Mouse (Mus musculus) limb, embryonic 15.5 days (tissue): ENCODE measurements around the gene Cd109. TPM values are rescaled to one million over a fixed set of nuclear protein-coding genes. Genes with fewer than 3 reads are reported as not detected.

Experiments
- polyA plus RNA-seq: library from polyadenylated mRNA; unstranded; fragments of >200 nt; fragmentation: Nextera tagmentation; extraction: Ambion mirVana; gene quantifications from 2 replicates; pipeline ENCODE4 v1.2.1, GENCODE M21; 2015

Gene Cd109
- polyA plus RNA-seq, 1 experiment from 2014 or later = 23.3 TPM

Other genes starting within 250 kb of the Cd109 start
- gene Dppa5a, start 247.4 kb upstream of the Cd109 start, polyA plus RNA-seq = 0.42 TPM in 1 of 2 replicates, not detected in the other
- 2.9 and 3.4 TPM in 2 replicates for gene Ooep, start 236.8 kb upstream of the Cd109 start, polyA plus RNA-seq
- 0.15 and 0.27 TPM in 2 replicates for gene Ddx43, start 219.8 kb upstream of the Cd109 start, polyA plus RNA-seq
- 2.7 and 3.4 TPM in 2 replicates for gene Cgas, start 172.3 kb upstream of the Cd109 start, polyA plus RNA-seq
- gene Mto1, start 167.3 kb upstream of the Cd109 start, polyA plus RNA-seq = 21.2 and 24.6 TPM in 2 replicates
- gene Gm17324, start 166.8 kb upstream of the Cd109 start, polyA plus RNA-seq = 0.71 and 0.83 TPM in 2 replicates
- gene Eef1a1, start 126.4 kb upstream of the Cd109 start, polyA plus RNA-seq = 4,450 and 5,127 TPM in 2 replicates
- gene Slc17a5, start 27.5 kb upstream of the Cd109 start, polyA plus RNA-seq = 22.4 and 22.9 TPM in 2 replicates